Mouse (Mus musculus) monocyte, adult 2 months (primary cell): ENCODE measurements around the gene Gga3.

Experiments used
- DNase-seq, 2 experiments: peaks; one replicate each; pipeline ENCODE4 v3.0.0; 2022; ENCODE audit warnings: low spot score in 2 of 2, low read depth in 1 of 2

Gene Gga3

DNA sequence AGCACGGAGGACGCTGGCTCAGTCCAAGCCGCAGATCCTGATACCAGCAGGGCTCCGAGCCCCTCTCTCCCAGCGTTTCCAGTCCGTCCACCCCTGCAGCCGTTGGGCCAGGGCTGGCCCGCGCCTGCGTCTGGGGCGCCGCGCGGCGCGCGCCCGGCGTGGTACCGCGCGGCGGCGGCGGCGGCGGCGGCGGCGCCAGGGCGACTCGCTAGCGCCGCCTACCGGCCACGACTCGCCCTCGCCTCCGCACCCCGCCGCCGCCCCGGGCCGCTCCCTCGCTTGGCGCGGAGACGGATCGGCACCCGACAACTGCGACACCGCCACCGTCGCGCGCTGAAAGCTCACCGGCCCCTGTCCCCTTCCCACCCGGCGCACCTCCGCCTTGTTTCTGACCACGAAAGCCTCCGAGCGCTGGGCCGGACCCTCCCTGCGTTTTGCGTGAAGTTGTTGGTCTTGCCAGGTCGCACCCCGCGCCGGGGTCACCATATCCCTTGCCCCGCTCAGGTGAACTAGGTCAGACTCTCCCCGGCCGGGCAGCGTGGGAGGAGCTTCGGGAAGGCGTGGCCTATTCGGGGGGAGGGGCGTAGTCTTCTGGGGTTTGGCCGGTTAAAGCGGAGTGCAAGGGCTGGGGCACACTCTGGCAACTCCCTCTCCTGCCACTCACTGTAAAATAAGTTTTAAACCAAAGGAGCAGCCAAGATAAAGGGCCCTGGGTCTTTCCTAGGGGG is 8.7 kb upstream of the Gga3 start, which contains the start of gene Mif4gd:
TSS of gene Mif4gd (minus strand) at position 560 of the 728 bp plus-strand sequence.
- peak; percentile 62 to 94 for DNase-seq

DNA sequence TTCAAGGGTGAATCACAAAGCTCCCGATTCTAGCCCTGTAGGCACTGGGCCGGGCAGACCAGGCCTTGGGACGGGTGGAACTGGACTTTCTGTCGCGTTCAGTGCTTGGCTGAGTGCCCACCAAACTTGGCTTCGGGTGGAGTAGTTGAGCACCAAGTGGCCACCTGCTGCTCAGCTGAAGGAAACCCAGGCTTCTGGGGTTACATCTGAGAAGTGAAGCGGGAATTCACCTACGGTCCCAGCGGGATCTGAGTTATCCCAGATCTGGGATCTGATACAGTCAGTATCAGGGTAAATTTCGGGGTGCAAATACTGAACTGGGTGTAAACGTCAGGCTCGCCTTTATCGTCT is 8.2 kb upstream of the Gga3 start:
- no peak for DNase-seq

DNA sequence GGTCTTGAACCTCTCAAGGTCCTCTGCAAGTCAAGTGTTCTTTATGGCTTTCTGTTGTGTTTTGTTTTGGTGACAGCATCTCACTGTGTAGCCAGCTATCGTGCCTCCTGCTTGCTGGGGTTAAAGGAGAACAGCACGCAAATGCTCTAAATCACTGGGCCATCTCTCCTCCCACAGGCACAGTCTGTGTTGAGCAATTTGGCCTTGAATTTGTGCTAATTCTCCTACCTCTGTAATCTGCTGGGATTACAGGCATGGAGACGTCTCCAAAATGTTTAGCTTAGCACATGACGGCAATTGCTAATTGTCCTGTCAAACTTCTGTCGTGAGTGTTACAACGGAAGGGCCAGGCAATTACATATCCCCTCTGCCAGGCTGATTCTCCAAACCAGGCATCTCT is 7.3 kb upstream of the Gga3 start:
- DNase-seq, result no peak

DNA sequence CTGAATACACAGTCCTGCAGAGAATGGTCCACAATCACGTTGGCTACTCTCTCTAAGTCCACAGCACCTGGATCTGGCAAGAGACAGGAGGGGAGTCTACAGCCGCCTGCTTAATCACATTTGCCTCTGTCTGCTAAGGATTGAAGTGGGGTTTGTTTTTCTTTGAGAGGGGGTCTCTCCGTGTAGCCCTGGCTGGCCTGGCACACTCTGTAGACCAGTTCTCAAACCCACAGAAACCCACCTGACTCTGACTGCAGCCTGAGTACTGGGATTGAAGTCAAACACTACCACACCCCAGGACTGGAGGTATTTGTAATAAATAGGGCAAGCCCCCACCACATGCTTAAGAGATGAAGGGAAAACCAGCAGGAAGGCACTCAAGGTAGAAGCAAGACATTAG is 5.7 kb upstream of the Gga3 start:
- no peak for DNase-seq

DNA sequence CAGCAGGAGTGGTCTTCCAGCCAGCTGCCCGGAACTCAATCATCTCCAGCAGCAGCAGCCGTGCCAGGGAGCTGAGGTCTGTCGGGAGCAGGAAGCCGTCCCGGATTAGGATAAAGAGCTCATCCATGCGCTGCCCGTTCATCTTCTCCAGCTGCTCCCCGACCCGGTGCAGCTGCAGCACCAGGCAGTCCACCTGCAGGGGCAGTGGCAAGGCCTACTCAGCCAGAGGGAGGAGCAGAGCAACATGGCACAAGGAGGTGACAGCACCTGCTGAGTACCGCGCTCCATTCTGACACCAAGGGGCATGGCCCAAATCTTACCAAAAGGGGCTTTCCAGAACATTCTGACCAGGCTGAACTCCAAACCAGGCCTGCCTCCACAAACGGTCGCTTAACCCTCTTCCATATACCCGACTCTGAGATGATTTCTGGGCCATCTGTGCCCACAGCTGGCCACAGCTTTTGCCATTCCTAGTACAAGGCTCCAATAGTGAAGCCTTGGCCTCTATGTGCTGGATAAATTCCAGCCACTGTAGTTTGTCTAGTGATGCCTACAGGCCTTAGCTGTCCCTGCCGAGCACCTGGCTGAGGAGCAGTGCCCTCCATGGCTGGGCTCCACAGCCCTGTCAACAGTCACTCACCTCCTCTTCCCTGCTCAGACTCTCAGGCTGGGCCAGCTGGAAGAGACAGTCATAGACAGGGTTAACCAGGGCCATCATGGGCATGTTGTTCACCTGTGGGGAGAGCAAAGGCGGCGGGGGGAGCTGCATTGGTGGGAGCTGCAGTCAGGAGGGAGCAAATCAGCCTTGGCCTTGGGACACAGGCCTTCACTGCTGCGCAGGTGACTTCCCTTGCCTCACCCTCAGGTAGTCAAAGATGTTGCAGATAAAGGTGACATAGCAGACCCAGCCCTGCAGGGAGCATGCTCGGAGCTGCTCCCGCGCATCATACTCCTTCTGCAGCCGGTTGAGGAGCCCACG is 4.9 kb upstream of the Gga3 start:
- no peak for DNase-seq

GRCm38 (mm10) chr11:115606733-115607132 is 2.9 kb upstream of the Gga3 start:
- DNase-seq, result no peak

DNA sequence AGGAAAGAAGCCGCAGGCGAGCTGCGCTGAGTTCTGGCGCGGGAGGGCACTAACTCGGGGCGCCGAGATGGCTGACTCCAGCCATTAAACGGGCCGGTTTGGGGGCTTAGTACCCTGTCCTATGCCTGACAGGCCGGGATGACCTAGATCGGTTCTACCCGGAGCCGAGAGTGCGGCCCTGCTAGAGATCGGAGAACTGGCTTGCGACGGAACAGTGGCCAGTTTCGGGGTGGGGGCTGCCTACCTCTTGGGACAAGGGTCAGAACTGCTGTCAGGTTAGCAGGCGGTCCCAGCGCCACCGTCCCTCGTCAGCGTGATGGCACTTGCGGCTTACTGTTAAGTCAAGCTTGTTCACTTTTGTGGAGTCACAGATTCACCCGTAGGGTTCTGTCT is 449 bp upstream of the Gga3 start:
- no peak for DNase-seq

DNA sequence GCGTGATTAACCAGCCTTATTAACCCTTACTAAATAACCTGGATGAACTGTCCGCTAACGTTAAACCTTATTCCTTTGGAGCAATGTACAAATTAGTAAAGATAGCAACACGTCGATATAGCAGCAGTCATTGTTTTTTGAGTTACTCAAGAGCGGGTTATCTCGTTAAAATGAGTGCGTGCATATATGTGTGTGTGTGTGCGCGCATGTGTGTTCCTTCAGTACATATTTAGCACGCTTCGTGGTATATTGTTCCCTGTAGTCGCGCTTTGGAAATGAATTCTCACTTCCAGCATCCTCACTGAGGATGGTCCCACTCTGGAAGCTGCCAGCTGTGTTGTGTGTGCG is 749 bp downstream of the Gga3 start:
- no peak for DNase-seq

DNA sequence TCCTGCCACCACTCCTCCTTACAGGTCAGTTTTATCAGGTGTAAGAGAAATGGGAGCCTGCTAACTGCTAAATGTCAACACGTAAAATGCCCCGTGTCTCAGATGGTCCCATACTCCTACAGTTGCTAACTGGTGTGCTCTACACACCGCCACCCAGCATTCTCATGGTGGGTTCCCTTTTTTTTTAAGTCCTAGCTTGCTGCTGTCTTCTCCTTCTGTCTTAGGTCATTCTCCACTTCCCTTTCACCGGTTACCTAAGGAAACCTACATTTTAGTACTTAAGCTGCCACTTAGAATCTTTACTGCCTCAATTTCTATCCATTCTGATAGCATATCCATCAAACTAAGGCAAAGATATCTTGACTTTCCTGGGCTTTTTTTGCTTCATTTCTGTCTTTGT is 2.7 kb downstream of the Gga3 start:
- no peak for DNase-seq

DNA sequence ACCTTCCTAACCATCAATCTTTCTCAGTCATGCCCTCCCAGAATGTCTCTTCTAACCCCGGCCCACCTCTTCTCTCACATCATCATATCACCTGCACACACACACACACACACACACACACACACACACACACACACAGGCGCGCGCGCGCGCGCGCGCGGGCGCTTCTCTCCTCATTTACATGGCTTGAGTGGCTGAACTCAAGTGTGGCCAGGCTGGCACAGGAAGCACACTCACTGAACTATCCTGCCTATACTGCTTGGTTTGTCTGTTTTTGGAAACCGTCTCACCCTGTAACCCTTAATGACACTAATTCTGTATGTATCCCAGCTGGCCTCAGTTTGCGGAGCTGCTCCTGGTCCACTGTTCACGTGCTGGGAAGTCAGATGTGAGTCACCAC is 3.1 kb downstream of the Gga3 start:
- DNase-seq, result no peak

- DNase-seq, result no peak
Measured at GRCm38 (mm10) chr11:115599722-115600121, 4.1 kb downstream of the Gga3 start.

GRCm38 (mm10) chr11:115598309-115598708 is 5.5 kb downstream of the Gga3 start:
- no peak for DNase-seq

GRCm38 (mm10) chr11:115595209-115595608 is 8.6 kb downstream of the Gga3 start:
- no peak for DNase-seq

DNA sequence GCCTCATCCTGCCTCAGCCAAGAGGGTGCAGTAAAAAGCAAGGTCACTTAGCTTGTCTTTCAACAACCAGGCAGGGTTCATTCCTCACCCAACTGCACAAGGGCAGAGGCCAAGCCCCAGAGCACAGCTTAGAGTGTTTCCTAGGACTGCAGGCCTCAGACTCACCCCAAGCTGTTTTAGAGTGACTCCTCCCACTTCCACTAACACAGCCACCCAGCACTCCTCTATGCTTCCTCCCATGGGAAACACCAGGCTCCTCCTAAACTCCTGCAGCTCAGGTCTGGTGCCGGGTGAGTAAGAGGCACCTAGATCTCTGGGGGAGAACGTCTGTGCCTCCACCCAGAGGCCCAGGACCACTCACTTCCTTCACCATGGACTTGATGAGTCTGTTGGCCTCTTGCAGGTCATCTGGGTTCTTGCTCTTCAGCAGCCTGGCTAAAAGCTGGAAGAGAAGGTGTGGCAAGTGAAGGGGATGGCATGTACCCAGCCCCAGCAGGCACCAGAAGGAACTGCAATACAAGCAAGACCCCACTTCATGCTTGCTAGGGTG is 13.2 kb downstream of the Gga3 start:
- no peak for DNase-seq

GRCm38 (mm10) chr11:115587984-115588383 is 15.9 kb downstream of the Gga3 start:
- no peak for DNase-seq

GRCm38 (mm10) chr11:115586403-115586802 is 17.4 kb downstream of the Gga3 start:
- no peak for DNase-seq

DNA sequence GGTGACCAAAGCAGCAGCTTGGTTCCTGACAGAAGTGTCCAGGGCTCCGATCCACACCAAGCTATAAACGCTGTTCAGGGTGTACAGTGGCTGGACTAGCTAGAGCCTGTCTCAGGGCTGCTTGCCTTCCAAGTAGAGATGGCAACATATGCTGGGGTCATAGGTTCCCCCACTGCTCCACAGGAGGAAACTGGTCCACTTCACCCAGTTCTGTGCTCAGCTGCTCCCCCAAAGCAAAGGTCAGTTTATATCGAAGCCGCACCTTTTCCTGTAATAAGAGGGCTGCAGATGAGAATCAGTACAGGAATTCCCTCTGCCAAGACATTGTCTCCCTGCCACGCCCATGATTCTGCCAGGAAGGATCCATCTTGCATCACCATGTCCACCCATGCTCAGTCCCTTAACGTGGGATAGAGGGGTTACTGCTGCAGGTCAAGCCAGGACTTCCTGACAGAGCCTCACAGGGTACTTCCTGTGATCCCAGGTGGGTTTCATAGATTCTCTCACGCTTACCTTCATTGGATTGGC is 18.2 kb downstream of the Gga3 start:
- no peak for DNase-seq

DNA sequence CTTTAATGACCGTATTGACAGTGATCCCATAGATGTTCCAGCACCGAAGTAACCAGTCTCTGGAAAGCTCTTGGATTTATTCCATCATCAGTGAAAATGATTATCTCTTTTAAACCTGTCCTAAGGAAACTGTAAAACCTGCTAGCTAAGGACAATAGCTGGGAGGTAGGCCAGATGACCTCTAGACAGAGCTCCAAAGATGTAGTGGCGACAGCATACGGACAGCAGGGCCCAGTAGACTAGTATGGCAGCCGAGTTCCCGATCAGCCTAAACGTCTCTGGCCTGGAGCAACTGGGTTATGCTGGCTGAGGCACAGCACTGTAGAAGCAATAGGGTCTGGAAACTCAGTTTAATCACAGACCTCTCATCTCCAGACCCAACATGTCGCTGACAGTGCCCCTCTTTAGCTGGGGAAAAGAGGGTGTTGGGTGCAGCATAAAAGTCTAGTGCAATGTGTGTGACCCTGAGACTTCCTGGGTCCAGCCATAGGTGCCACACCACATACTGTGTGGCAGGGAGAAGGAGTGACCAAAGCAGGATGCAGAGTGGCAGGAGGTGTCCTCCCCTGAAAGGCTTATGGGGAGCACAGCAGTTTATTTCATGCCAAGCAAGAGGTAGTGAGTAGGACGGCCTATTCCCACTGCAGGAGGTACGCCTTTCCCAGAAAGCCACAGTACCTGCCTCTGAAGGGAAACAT is 19.3 kb downstream of the Gga3 start:
- DNase-seq, result no peak

DNA sequence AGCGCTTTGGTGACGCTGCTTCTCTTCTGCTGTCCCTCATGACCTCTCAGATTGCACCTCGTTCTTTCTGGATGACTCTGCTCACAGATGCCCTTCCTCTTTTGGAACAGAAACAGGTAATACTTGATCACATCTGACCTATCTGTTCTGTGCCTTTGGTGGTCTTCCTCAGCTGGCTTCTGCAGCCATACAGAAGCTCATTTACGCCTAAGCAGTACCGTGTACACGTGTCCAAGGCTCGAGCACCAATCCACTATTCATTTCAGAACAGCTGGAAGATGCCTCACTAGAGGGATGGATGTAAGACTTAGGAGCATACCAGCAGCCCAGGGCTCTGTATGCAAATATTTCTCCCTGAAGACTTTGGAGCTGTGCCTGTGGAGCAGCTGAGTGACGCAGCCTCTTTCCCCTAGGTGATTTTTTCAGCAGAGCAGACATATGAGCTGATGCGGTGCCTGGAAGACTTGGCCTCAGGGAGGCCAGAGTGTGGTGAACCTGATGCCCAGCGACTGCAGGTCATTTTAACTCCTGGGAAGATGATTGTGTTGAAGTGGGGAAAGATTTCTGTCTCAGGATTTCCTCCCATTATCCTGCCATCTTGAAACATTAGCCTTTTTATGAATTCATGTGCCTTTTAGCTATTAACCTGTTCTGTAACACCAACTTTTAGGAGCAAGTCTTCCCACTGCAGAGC is 20.8 kb downstream of the Gga3 start:
- DNase-seq, result no peak

DNA sequence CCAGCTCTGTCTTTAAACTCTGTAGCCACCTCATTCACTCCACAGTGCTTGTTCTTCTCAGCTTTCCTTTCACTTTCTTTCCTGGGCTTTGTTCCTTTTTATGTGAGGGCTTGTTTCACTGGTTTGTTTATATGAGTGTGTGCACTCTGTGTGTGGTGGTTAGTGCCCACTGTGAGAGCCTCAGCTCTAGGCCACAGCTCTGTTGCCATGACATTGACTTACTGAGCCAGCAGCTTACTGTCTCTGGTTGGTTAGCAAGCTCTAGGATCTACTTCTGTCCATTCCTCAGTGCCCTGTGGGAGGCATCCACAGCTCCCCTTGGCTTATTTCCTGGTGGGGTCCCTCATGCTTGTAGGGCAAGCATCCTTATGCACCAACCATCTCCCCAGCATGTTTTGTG is 24.8 kb downstream of the Gga3 start:
- no peak for DNase-seq

DNA sequence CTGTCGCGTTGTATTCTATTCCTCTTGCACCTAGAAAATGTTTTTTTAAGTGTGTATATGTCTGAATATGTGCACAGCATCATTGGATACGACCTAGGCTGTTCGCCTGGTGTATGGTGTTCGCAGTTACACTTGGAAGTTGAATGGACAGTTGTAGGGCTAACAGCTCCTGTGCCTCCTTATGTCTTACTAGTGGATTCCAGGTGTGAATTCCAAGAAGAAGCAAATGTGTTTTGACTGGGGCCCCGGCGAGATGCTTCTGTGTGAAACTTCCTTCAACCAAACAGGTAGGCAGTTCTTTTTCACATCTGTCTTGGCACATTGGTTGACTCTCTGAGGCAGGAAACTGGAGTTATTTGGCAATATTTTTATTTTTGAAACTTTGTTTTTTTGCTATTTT is 38.9 kb downstream of the Gga3 start:
- DNase-seq, result no peak
